Mouse (Mus musculus) spleen, adult 2 months (tissue): ENCODE measurements around the gene Mov10l1.

ENCODE experiments used
- CTCF ChIP-seq: fragments of 200-500 bp; IDR thresholded peaks from 2 replicates; pipeline ENCODE4 v1.5.1; 2011; ENCODE audit warnings: mild to moderate bottlenecking, inconsistent platforms; ENCODE audit not compliant: insufficient read depth, insufficient read length, insufficient replicate concordance; ENCODE audit errors: extremely low read depth
- POLR2A ChIP-seq: fragments of 200-500 bp; IDR thresholded peaks from 2 replicates; pipeline ENCODE4 v1.6.1; 2011; ENCODE audit warnings: low read depth, low read length, inconsistent platforms

DNA sequence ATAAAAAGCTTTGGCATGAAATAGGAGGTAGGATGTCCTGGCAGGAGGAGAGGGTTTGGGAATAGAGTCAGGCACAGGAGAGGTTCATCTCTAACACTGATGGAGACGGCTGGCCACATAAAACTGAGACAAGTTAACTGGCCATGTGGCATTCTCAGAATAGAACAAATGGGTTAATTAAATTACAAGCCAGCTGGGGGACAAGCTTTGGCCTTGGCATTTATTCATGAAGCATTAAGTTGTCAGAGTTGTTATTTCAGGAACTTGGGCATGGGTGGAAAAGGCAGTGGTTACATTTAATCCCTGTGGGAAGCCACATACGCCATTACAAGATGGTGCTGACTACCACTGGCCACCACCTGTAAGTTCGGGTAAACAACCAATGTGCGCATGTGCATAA lies 31.5 kb upstream of the Mov10l1 start:
- no peak for TF ChIP-seq CTCF
- no peak for TF ChIP-seq POLR2A
